Mouse (Mus musculus): ENCODE data around the gene Sde2.
"Not testable (repeated sequence)": the region's sequence is repeated elsewhere in the genome, so short reads cannot be mapped to it uniquely, and the experiment has no call there.

Gene Sde2

DNA sequence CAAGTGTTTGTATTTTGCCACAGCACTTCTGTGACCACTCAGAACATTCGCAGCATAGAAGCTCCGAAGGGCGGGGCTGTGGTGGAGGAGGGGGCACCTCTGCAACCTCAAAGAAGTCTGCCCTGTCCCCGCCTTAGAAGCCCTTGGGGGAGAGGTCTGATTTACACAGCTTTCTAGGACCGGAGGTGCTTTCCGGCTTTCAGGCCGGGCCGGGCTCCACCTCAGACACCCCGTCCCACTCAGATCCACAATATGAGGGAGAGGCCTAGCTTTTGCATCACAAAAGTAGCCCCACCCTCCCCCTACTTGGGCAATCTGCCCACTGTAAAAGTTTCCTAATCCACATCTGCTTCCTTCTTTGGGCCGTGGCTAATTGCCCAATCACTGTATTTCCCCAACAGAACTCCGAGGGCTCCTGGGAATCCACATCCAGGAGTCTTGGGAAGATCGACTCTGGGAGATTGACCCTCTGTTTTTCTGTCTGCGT, 37.7 kb downstream of the Sde2 start:
- peak; percentile 69 to 71 for DNase-seq (ENCODE audit: low spot score in 2 of 2)

GRCm38 (mm10) chr1:180889172-180889571, 38.2 kb downstream of the Sde2 start:
- no peak for DNase-seq (ENCODE audit: low spot score in 2 of 2)

DNA sequence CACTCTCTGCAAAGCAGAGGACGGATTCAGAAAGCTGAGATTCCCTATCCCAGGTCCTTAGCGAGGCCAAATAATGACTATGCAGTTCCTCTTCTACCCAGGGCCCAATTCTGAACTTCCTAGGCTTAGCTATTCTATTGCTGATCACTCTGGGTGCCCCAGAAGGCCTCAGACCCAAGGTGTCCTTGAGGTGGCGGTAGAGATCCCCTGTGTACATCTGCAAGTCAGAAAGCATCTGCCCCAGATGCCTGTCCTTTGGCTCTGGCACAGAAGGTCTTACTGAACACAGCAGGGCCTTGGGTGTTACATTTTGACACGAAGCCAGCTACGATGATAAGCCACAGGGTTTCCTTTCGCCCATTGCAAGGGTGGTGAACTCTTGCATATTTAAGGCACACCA, 38.9 kb downstream of the Sde2 start:
- DNase-seq (ENCODE audit: low spot score in 2 of 2): peak; percentile 63 to 81

- DNase-seq (ENCODE audit: low spot score in 2 of 2): no peak
These were observed 41.9 kb downstream of the Sde2 start, which contains the start of gene Lefty2 for GRCm38 (mm10) chr1:180892808-180893207. Gene Lefty2 (plus strand): TSS chr1:180893108.

GRCm38 (mm10) chr1:180894088-180894987, 43.4 kb downstream of the Sde2 start:
- DNase-seq (ENCODE audit: low spot score in 2 of 2): not testable (repeated sequence)

- peak in 1 of 2 experiments; percentile 50 for DNase-seq (ENCODE audit: low spot score in 2 of 2)
These were observed 50.2 kb downstream of the Sde2 start for GRCm38 (mm10) chr1:180901107-180901506.

- DNase-seq (ENCODE audit: low spot score in 2 of 2): peak; percentile 86 to 88
These were observed 52.0 kb downstream of the Sde2 start for GRCm38 (mm10) chr1:180902915-180903314.

DNA sequence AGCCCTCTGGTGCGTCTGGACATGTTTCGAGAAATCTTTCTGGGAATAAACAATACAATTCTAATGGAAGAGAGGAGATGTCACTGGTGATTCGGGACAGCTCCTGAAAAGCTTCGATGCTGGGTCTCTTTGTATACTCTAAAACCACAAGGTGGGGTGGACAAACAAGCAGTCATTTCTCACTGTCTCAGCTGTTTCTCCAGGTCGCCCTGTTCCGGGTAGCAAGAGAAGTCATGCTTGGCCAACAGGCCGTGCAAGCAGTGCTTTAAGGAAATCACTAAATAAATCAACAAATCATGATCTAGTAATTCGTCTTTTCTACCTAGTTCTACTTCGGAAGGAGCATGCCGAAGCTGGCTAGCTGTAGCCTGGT, 52.7 kb downstream of the Sde2 start:
- peak in 1 of 2 experiments; percentile 28 for DNase-seq (ENCODE audit: low spot score in 2 of 2)

DNA sequence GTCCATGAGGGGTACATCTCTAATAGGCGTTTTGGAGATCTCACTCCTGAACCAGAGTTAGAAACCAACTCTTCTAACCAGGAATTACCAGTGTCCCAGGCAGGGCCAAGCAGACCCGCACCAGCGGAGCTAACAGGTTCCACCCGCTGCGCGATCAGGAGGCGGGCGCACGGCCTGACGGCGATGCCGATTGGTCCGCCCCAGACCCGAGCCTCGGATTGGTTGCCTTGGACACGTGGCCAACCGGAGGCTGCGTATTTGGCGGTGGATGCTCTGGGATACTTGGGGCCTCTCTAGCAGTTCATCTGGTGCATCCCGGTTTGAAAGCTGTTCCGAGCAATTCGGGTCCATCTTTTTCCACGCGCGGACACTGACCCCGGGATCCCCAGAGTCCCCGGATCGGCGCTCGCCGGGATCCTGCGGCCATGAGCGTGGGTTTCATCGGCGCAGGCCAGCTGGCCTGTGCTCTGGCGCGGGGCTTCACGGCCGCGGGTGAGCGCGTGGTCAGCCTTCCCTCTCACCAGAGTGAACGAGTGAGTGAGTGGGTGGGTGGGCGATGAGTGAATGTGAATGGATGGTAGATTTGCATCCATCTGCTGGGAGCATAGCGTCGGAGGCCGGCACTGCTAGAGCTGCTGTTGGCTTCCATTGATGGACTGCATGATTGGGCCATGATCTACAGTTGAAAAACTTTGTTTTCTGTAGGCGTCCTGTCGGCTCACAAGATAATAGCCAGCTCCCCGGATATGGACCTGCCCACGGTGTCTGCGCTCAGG, 53.3 kb downstream of the Sde2 start, which contains the start of gene Pycr2:
TSS of gene Pycr2 (plus strand) at position 255 of the 776 bp plus-strand sequence.
- DNase-seq (ENCODE audit: low spot score in 2 of 2): peak; percentile 94 to 97

DNA sequence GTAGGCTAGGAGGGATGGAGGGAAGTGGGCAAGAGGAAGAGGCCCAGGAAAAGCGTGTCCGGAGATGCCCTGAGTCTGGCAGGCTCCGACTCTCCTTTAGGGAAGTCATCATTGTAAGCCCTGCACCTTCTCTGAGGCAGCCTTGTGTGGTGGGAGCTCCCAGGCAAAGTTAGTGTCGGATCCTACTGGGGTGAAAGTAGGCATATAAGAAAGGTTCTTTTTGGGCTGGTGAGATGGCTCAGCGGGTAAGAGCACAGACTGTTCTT, 53.8 kb downstream of the Sde2 start:
- no peak for DNase-seq (ENCODE audit: low spot score in 2 of 2)

- DNase-seq (ENCODE audit: low spot score in 2 of 2): no peak
These were observed 54.4 kb downstream of the Sde2 start for GRCm38 (mm10) chr1:180905307-180905706.

- no peak for DNase-seq (ENCODE audit: low spot score in 2 of 2)
These were observed 54.9 kb downstream of the Sde2 start for GRCm38 (mm10) chr1:180905876-180906275.

DNA sequence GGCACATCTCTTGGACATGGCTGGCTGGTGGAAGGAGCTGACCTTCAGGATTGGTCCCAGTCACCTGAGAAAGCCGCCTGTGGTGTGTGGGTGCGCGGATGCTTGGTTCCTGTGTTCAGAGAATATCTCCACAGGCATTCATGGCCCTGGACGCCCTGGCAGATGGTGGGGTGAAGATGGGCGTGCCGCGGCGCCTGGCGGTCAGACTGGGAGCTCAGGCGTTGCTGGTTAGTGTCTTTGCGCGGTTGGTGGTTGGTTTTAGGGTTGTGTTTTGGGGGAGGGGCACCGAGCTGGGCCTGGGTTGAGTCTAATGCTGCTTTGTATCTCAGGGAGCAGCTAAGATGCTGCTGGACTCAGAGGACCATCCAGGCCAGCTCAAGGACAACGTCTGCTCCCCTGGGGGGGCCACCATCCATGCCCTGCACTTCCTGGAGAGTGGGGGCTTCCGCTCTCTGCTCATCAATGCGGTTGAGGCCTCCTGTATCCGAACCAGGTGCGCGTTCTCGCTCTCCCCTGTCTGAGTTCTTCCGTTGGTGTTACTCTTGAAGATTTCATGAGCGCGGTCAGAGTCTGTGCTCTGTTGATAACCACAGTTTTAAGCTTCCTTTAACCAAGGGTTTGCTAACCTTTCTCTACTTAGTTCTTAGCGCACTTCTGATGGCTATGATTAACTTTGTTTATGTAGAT, 55.7 kb downstream of the Sde2 start:
- DNase-seq (ENCODE audit: low spot score in 2 of 2): peak in 1 of 2 experiments; percentile 43

- DNase-seq (ENCODE audit: low spot score in 2 of 2): no peak
These were observed 60.2 kb downstream of the Sde2 start for GRCm38 (mm10) chr1:180911138-180911537.

- DNase-seq (ENCODE audit: low spot score in 2 of 2): no peak
These were observed 60.8 kb downstream of the Sde2 start for GRCm38 (mm10) chr1:180911653-180912287.

GRCm38 (mm10) chr1:180912792-180913191, 61.9 kb downstream of the Sde2 start:
- DNase-seq (ENCODE audit: low spot score in 2 of 2): no peak

GRCm38 (mm10) chr1:180913797-180914196, 62.9 kb downstream of the Sde2 start:
- no peak for DNase-seq (ENCODE audit: low spot score in 2 of 2)

DNA sequence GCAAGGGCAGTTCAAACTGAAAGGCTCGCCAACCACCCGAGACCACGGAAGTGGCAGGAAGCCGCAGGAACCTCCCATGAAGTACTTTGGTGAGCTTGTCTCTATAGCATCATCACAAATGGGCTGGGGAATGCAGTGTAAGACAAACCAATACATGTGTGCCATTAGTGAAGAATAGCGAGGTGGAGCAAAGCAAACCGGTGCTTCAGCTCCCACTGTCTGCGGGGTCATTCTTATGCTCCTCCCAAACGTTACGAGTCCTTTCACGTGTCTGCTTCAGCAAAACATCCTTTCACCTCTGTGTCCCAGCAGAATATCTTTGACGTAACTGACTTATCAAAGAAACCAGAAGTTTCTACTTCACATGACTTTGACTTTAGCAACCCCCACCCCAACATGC, 65.5 kb downstream of the Sde2 start:
- no peak for DNase-seq (ENCODE audit: low spot score in 2 of 2)

- DNase-seq (ENCODE audit: low spot score in 2 of 2): no peak
These were observed 66.1 kb downstream of the Sde2 start for GRCm38 (mm10) chr1:180917053-180917452.

Data from spleen, postnatal 4 days (tissue).